Mouse (Mus musculus): ENCODE data around the gene Mcur1.

Mcur1 gene

GRCm38 (mm10) chr13:43565346-43565745 is 5.4 kb upstream of the Mcur1 start:
- peak; percentile 26 to 51 for DNase-seq (ENCODE audit: low read depth in 1 of 2, low spot score in 2 of 2)

GRCm38 (mm10) chr13:43564733-43565132 is 4.7 kb upstream of the Mcur1 start:
- DNase-seq (ENCODE audit: low read depth in 1 of 2, low spot score in 2 of 2): no peak

DNA sequence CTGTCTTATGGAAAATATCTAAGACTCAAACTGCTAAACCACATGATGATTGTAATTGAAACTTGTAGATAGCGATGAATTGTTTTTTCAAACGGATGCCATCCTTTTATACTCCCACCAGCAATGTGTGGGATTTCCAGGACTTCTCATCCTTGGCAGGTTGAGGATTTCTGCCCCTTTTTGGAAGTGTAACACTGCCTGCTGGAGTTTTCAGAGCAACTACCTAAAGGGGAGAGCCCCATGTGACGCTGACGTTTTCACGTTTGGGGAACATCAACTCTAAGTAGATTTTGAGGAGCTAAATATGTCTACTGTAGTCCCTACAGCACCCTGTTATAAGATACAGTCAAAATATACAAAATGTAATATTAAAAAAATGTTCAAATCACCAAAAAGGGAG is 2.7 kb upstream of the Mcur1 start:
- no peak for DNase-seq (ENCODE audit: low read depth in 1 of 2, low spot score in 2 of 2)

- DNase-seq (ENCODE audit: low read depth in 1 of 2, low spot score in 2 of 2): no peak
Observed at GRCm38 (mm10) chr13:43560458-43561411, 744 bp upstream of the Mcur1 start.

DNA sequence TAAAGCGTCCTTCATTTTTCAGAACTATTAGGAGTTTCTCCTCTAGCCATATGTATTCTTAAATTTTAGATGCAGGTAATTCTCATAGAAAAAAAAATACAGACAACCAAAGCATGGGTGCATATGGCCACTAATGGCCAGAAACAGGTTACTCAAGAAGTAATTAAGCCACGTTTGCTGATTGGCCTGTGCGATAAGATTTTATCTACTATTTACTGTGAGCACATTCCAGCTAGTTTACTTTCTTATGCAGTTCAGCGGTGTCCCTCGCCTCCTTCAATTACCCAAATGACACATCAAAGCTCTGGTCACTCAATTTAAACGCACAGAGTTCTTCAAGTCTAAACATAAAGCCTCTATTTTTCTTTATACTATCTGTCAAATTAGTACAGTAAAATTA is 1.0 kb downstream of the Mcur1 start:
- no peak for DNase-seq (ENCODE audit: low read depth in 1 of 2, low spot score in 2 of 2)

- no peak for DNase-seq (ENCODE audit: low read depth in 1 of 2, low spot score in 2 of 2)
Observed at GRCm38 (mm10) chr13:43558357-43558756, 1.6 kb downstream of the Mcur1 start.

DNA sequence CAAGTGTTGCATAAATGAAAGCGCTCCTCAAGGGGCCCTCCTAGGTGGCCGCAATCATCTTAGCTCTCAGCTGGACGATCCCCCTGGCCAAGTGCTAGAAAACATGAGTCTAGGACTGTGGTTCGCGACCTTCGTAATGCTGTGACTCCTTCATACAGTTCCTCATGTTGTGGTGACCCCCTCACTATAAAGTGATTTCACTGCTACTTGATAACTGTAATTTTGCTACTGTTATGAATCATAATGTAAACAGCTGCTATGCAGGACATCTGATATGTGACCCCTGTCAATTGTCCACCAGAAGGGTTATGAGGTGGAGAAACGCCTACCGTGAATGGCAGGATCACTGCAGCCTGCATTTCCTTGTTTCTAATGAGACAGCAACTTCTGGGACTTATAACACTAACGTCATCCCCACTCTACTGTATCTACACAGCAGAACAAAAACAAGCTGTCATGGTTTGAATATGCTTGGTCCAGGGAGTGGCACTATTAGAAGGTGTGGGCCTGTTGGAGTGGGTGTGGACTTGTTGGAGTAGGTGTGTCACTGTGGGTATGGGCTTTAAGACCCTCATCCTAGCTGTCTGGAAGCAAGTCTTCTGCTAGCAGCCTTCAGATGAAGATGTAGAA is 3.0 kb downstream of the Mcur1 start:
- no peak for DNase-seq (ENCODE audit: low read depth in 1 of 2, low spot score in 2 of 2)

DNA sequence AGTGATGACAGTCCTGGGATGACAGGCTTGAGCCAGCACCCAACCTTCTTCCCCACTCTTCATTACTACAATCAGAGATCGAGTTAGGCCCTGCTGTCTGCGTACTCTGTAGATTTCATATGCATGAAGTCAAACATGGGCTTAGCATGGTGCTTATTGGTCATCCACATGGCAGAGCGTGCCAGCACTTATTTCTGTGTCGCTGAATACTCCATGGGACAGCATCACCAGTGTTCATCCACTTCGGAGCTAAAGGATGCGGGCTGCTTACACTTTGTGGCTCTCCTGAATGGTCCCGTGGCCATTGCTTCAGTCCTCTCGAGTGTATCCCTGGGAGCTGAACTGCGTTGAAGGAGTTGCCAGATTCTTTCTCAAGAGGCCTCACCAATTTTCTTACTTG is 4.7 kb downstream of the Mcur1 start:
- no peak for DNase-seq (ENCODE audit: low read depth in 1 of 2, low spot score in 2 of 2)

- peak in 1 of 2 experiments; percentile 29 for DNase-seq (ENCODE audit: low read depth in 1 of 2, low spot score in 2 of 2)
Observed at GRCm38 (mm10) chr13:43554827-43555226, 5.2 kb downstream of the Mcur1 start.

GRCm38 (mm10) chr13:43550676-43551075 is 9.3 kb downstream of the Mcur1 start:
- DNase-seq (ENCODE audit: low read depth in 1 of 2, low spot score in 2 of 2): no peak

- DNase-seq (ENCODE audit: low read depth in 1 of 2, low spot score in 2 of 2): no peak
Observed at GRCm38 (mm10) chr13:43549870-43550269, 10.1 kb downstream of the Mcur1 start.

- no peak for DNase-seq (ENCODE audit: low read depth in 1 of 2, low spot score in 2 of 2)
Observed at GRCm38 (mm10) chr13:43549078-43549698, 10.8 kb downstream of the Mcur1 start.

DNA sequence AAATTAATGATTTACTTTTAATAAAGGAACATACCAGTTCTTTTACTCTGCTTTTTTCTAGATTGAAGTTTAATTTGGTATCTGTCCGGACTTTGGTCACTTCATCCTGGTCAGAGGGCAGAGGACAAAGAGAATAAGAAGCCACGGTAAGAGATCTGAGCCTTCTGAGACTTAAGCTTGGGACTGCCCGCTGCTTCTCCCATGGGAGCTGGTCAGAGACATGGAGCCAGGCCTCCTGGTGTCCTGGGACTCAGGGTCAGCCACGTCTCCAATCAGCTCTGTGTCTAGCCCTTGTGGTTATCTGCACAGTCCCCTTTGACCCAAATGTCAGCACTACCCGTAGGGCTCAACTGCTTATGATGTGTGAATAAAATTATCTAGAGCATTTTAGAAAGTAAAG is 11.4 kb downstream of the Mcur1 start:
- no peak for DNase-seq (ENCODE audit: low read depth in 1 of 2, low spot score in 2 of 2)

DNA sequence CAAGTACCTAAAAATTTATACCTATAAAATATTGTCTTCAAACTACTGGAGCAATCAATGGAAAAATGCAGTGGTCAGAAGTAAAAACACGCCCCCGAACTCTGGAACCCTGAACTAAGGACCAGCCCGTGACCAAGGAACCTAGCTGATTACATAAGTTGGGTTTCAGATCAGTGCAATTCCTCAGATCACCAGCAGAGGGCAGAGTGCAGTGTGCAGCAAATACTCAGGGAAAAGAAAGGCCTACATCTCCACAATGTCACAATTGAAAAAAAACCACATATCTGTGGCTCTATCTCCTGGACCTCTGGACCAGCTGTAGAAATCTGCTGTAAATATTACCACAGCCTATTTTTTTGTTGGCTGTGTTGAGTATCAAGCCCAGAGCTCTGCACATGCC is 13.1 kb downstream of the Mcur1 start:
- DNase-seq (ENCODE audit: low read depth in 1 of 2, low spot score in 2 of 2): peak in 1 of 2 experiments; percentile 56

DNA sequence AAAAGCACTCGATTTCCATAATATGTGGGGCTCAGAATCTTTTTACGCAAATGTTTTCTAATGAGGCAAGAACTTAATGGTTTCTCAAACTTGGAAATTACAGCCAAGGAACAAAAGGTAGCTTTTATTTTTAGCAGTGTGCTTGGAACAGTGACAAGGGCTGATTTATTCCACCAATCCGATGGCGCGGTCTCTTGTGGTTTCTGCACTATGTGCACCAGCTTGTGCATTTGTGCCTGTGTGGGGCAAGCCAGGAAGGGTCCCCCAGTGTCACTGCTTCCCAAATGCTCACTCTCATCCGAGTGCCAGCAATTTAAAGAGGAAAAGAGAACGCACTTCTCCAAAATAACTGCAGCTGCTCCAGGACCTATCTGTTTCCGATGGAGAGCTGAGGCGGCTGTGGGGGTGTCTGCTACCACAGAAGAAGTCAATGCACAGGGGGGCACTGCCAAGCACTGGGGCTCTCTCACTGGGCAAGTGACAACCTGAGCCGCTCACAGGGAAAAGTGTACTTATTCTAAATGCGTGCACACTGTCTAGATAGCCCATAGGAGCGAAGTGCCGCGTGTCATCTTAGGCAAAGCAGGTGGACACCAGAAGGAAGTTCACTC is 19.7 kb downstream of the Mcur1 start:
- no peak for DNase-seq (ENCODE audit: low read depth in 1 of 2, low spot score in 2 of 2)

DNA sequence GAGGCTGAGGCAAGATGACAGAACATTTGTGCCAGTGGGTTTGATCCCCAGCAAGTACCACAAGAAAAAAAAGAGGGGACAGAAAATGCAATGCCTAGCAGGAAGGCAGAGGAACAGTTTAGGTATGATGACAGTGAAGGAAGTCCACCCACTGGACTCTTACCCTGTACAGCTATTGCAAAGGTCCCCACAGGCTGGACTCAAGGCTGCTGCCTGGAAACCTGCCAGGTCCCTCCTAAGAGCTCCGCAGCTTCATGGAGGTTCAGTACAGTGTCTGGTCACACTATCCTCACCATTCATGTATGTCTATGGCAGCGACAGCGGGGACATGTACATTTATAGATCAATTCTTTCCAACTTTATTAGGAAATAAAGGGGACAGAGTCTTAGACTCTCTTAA is 20.6 kb downstream of the Mcur1 start:
- DNase-seq (ENCODE audit: low read depth in 1 of 2, low spot score in 2 of 2): no peak

DNA sequence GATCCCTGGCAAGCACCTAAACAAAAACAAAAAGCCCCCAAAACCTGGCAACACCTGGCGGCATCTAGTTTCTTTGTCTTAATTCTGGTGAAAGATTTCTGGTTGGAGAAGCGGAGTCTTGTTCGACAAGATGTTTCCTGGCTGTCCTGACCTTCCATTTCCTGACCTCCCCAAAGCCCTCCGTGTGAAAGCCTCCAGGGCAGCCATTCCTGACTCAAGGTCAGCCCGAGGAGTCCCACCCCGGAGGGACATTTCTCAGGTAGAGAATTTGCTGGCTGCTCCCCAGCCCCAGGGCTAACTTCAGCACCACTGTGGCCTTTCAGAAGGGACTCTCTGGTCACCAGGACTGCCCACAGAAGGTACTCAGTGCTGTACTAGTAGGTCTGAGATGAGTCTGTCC is 22.1 kb downstream of the Mcur1 start:
- no peak for DNase-seq (ENCODE audit: low read depth in 1 of 2, low spot score in 2 of 2)

DNA sequence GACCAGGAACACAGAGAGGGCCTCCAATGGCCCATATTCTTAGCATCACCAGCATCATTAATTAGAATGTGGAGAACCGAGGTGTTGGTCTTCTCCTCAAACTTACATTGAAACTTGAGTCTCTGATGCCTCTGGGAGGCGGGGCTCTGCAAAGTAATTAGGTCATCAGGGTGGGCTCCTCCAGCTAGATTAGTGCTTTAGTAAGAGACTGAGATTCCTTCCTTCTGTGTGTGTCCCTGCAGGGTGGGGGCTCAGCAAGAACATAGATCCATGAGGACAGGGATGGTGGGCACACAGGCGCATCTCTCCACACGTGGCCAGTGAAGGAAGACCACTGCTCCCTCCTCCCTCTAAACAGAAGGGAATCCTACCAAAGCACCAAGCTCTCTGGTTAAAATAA is 26.0 kb downstream of the Mcur1 start:
- DNase-seq (ENCODE audit: low read depth in 1 of 2, low spot score in 2 of 2): no peak

- DNase-seq (ENCODE audit: low read depth in 1 of 2, low spot score in 2 of 2): peak in 1 of 2 experiments; percentile 6
Observed at GRCm38 (mm10) chr13:43530832-43531693, 28.9 kb downstream of the Mcur1 start.

GRCm38 (mm10) chr13:43530129-43530831 is 29.7 kb downstream of the Mcur1 start:
- no peak for DNase-seq (ENCODE audit: low read depth in 1 of 2, low spot score in 2 of 2)

All from monocyte, adult 2 months (primary cell).